Mouse (Mus musculus) ES-Bruce4 (cell line): ENCODE results near the gene Pcbd2.

Experiments
- CTCF ChIP-seq: IDR thresholded peaks from one replicate; pipeline ENCODE4 v1.8.1; 2011; ENCODE audit warnings: low read depth, low read length
- POLR2A ChIP-seq: IDR thresholded peaks from one replicate; pipeline ENCODE4 v1.8.1; 2011; ENCODE audit warnings: low read length; ENCODE audit not compliant: insufficient read depth

- TF ChIP-seq CTCF (no peak), POLR2A (no peak)
These were observed 5.7 kb upstream of the Pcbd2 start for GRCm38 (mm10) chr13:55721516-55721915.
